Mouse (Mus musculus): Measurements from ENCODE around the gene Znrd1. TPM values are rescaled to one million over a fixed set of nuclear protein-coding genes. Genes with fewer than 3 reads are reported as not detected.

The Znrd1 gene
- polyA plus RNA-seq, 1 experiment from 2014 or later: 39.2 TPM

DNA sequence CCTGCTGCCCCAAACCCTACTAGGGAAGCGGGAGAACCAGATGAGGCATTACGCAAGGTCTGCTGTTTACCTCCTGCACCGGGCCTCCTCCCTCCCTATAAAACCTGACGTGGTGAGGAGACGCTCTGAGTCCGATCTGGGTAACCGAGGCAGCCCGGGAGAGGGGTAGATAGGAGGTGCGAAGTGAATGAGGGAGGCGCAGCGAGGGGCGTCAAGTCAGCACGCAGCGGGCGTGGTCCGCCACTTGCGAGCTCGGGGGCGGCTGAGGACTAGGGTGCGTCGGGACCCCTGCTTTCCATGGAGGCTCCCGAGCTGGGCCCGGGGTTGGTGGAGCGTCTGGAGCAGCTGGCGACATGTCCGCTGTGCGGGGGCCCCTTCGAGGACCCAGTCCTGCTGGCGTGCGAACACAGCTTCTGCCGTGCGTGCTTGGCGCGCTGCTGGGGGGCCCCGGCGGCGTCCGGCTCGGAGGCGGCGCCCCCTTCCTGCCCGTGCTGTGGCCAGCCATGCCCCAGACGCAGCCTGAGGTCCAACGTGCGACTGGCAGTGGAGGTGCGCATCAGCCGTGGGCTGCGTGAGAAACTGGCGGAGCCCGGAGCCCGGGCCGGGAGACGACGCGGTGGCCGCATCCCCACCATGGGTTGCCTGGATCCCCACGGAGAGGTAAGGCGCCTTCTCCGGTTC lies 15.4 kb downstream of the Znrd1 start, which contains the start of gene Rnf39:
Gene Rnf39, plus strand, starts transcription at position 128 of the 681 bp plus-strand sequence.
- Histone ChIP-seq H3K36me3 (no peaks in the 10 kb centered on the region), H3K27ac (replicated peaks) (no peak within 1 kb of the TSS), H3K4me3 (peak within 1 kb of the TSS; percentile 52), H3K27me3 (replicated peaks) (peaks cover 87% of the 10 kb centered on the region), H3K4me2 (peak within 1 kb of the TSS; percentile 69), H3K9me3 (no peaks in the 10 kb centered on the region), H3K4me1 (peaks cover 20% of the 10 kb centered on the region), H3K9ac (peak within 1 kb of the TSS; percentile 65)
- ATAC-seq (ENCODE audit: extremely low read depth, insufficient number of reproducible peaks, low FRiP score, low TSS enrichment): no peak
- WGBS: 3% methylated on average over 59 of the region's 59 CpGs

DNA sequence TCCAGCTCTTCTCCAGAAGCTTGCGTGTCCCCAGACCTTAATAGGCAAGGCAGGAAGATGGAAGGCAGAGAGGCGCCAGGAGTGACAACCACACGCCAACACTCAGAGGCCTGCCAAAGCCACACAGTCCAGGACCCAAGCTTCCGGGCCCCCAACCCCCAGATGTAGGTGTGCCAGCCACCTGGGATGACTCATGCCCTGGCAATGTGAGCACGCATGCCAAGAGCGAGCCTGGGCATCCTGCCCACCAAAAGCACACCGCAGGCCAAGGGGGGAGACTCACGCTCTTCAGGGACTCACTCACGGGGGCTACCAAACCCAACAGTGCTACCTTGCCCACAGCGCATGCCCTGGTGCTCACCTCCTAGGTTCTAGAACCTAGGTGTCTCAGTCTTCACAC lies 16.0 kb downstream of the Znrd1 start:
- Histone ChIP-seq H3K9ac (no peak overlapping the region), H3K4me2 (peak overlapping the region; percentile 69), H3K36me3 (no peaks in the 10 kb centered on the region), H3K27me3 (replicated peaks) (peaks cover 92% of the 10 kb centered on the region), H3K27ac (replicated peaks) (no peak overlapping the region), H3K4me1 (peaks cover 15% of the 10 kb centered on the region), H3K9me3 (no peaks in the 10 kb centered on the region), H3K4me3 (peak overlapping the region; percentile 52)
- 48% methylated on average over 10 of the region's 10 CpGs for WGBS
- no peak for ATAC-seq (ENCODE audit: extremely low read depth, insufficient number of reproducible peaks, low FRiP score, low TSS enrichment)

DNA sequence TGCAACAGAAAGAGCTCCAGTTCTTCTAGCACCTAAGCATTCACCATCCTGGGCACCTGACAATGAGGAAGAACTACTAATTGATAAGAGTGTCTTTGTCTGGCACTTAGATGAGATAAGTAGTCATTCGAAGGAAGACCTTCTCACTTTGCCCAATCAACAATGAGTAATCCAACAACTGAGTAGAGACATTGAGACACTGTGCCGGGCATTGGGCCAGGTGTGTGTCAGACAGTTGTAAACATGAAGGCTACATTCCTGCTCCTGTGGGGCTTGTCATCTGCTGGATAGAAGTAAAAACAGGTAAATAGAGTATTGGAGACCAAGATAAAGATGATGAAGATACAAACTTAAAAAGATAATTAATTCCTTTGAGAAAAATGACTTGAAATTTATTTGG lies 20.3 kb downstream of the Znrd1 start:
- no peak overlapping the region for H3K9ac ChIP-seq
- H3K4me2 ChIP-seq: no peak overlapping the region
- H3K36me3 ChIP-seq: no peaks in the 10 kb centered on the region
- H3K9me3 ChIP-seq: no peaks in the 10 kb centered on the region
- no peak overlapping the region for H3K27ac ChIP-seq (replicated peaks)
- 58% methylated on average over 2 of the region's 2 CpGs for WGBS
- H3K27me3 ChIP-seq (replicated peaks): peaks cover 65% of the 10 kb centered on the region
- H3K4me1 ChIP-seq: peaks cover 8% of the 10 kb centered on the region
- no peak overlapping the region for H3K4me3 ChIP-seq
- ATAC-seq (ENCODE audit: extremely low read depth, insufficient number of reproducible peaks, low FRiP score, low TSS enrichment): no peak

DNA sequence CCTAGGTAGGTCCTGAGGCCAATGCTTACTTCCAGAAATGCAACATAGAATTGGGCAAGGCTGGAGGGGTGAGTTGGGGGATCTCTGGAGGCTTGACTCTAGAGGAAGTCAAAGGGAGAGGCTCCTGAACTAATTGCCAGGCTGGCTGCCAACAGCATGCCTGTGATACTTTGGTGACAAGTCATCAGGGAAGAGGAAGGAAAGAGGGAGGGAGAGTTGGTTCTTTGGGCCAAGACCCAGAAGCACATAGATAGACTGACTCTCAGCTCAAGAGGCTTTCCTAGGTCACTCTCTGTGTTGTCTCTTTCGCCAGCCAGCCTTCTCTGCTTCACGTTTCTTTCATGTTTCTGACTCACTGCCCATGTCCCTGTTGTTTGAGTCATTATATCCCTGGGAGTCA lies 26.6 kb downstream of the Znrd1 start:
- Histone ChIP-seq H3K27ac (replicated peaks) (no peak overlapping the region), H3K36me3 (no peaks in the 10 kb centered on the region), H3K9ac (no peak overlapping the region), H3K9me3 (no peaks in the 10 kb centered on the region), H3K4me1 (peaks cover 10% of the 10 kb centered on the region), H3K4me3 (no peak overlapping the region), H3K27me3 (replicated peaks) (peaks cover 16% of the 10 kb centered on the region), H3K4me2 (no peak overlapping the region)
- WGBS: 36% methylated on average over 2 of the region's 2 CpGs
- no peak for ATAC-seq (ENCODE audit: extremely low read depth, insufficient number of reproducible peaks, low FRiP score, low TSS enrichment)

DNA sequence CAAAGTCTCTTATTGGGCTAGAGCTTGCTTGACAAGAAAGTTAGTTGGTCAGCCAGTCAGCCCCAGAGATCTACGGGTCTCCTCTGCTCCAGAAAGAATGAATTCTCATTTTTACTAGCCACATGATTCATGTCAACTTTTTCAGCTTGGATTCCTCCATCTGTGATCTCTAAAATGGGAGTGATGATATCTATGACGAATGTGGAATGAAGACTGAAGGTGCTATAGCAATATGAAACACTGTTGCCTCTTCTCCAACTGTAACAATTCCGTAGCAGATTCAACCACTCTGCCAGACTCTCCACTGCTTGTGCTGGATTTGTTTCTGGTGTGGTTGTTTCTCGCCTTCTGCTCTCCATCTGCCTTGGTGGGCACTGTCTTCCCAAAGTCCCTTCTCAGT lies 27.2 kb downstream of the Znrd1 start:
- no peak overlapping the region for H3K27ac ChIP-seq (replicated peaks)
- no peak overlapping the region for H3K4me2 ChIP-seq
- no peak for ATAC-seq (ENCODE audit: extremely low read depth, insufficient number of reproducible peaks, low FRiP score, low TSS enrichment)
- peaks cover 10% of the 10 kb centered on the region for H3K4me1 ChIP-seq
- no peaks in the 10 kb centered on the region for H3K9me3 ChIP-seq
- no peak overlapping the region for H3K4me3 ChIP-seq
- peaks cover 15% of the 10 kb centered on the region for H3K27me3 ChIP-seq (replicated peaks)
- no peaks in the 10 kb centered on the region for H3K36me3 ChIP-seq
- 66% methylated on average over 4 of the region's 4 CpGs for WGBS
- no peak overlapping the region for H3K9ac ChIP-seq

DNA sequence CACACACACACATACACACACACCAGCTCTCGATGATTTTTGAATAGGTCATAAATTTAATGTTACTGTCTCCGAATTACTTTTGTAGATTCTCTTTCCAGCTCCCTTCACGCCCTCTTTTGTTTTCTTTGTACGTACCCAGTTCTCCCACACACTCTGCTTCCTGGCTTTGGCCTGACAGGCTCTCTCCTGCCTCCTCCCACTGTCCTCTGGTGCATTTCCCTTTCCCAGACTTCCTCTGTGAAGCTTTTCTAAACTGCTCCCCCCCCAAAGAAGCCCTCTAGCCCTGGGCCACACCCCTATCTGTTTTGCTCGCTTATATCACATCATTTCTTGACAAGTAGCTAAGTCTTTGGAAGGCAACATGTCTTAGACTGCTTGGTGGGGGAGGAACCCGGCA lies 28.1 kb downstream of the Znrd1 start:
- no peak for ATAC-seq (ENCODE audit: extremely low read depth, insufficient number of reproducible peaks, low FRiP score, low TSS enrichment)

DNA sequence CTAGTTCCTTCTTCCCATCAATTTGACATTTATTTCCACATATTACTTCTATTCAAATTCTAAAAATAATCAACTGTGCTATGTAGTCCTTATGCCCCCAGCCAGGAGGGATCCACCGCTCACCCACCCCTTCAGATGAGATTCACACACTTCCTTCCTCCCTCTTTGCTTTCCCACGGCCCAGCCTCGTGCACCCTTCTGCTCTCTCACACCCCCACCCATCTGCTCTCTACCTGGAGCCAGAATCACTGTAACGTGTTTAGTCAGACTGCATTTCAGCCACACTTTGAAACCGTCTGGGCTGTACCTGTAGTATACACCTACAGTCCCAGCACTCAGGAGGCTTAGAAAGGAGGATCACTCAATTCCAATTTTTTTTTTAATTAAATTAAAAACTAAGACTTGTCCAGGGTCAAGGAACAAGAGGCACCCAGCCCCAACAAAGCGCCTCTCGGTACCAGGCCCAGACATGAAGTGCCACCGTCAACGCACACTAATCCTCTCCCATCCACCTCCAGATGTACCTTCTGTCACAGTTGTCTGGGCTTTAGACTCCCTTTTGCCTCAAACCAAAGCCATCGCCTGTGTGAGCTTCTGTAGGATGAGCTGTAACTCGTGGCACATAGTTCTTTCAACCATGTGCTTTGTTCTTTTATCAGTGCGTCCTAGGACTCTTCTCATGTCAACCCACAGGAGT lies 29.0 kb downstream of the Znrd1 start:
- 0 out of 2 replicates have a peak, but pooled peaks cover 12% of the 10 kb centered on the region for H3K27me3 ChIP-seq (replicated peaks)
- 60% methylated on average over 12 of the region's 12 CpGs for WGBS
- no peaks in the 10 kb centered on the region for H3K36me3 ChIP-seq
- H3K4me2 ChIP-seq: no peak overlapping the region
- peaks cover 10% of the 10 kb centered on the region for H3K4me1 ChIP-seq
- no peak overlapping the region for H3K9ac ChIP-seq
- H3K4me3 ChIP-seq: no peak overlapping the region
- H3K9me3 ChIP-seq: no peaks in the 10 kb centered on the region
- no peak for ATAC-seq (ENCODE audit: extremely low read depth, insufficient number of reproducible peaks, low FRiP score, low TSS enrichment)
- H3K27ac ChIP-seq (replicated peaks): no peak overlapping the region

More for the DNA sequence above, 28.1 kb downstream of the Znrd1 start:
- 61% methylated on average over 6 of the region's 6 CpGs for WGBS
- no peak overlapping the region for H3K4me2 ChIP-seq
- no peaks in the 10 kb centered on the region for H3K9me3 ChIP-seq
- H3K27me3 ChIP-seq (replicated peaks): 0 out of 2 replicates have a peak, but pooled peaks cover 12% of the 10 kb centered on the region
- no peaks in the 10 kb centered on the region for H3K36me3 ChIP-seq
- no peak overlapping the region for H3K27ac ChIP-seq (replicated peaks)
- H3K9ac ChIP-seq: no peak overlapping the region
- no peak overlapping the region for H3K4me3 ChIP-seq
- peaks cover 10% of the 10 kb centered on the region for H3K4me1 ChIP-seq

DNA sequence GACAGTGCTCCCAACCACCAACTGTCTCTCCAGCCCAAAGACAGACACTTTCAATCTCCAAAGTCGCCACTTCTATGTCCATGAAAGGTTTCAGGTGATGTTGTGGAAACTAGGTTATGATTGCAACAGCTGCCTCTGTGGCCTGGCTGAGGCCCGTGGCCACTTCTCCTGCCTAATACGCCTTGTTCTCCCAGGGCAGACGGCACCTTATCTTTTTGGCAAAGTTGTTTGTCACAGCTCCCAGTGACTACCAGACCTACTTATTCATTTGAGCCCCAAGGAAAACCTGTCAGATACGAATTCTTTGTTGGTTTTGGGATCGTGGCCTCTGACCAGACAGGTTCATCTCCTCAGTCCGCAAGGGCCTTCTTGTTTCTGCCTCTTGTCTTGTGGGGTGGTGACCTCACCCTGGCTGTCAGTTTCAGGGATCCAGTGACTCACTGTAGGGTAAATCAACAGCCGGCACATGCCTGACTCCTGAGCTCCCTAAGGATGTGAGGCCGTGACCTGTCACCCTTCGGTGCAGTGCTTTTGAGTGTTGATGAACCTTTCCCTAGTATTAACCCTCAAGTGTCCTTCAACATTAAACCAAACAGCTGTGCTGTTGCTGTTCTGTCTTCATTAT lies 30.8 kb downstream of the Znrd1 start:
- WGBS: 33% methylated on average over 10 of the region's 10 CpGs
- Histone ChIP-seq H3K9ac (no peak overlapping the region), H3K4me3 (no peak overlapping the region), H3K9me3 (no peaks in the 10 kb centered on the region), H3K4me1 (peaks cover 10% of the 10 kb centered on the region), H3K4me2 (no peak overlapping the region), H3K27ac (replicated peaks) (no peak overlapping the region), H3K27me3 (replicated peaks) (0 out of 2 replicates have a peak, but pooled peaks cover 8% of the 10 kb centered on the region), H3K36me3 (no peaks in the 10 kb centered on the region)
- ATAC-seq (ENCODE audit: extremely low read depth, insufficient number of reproducible peaks, low FRiP score, low TSS enrichment): no peak

DNA sequence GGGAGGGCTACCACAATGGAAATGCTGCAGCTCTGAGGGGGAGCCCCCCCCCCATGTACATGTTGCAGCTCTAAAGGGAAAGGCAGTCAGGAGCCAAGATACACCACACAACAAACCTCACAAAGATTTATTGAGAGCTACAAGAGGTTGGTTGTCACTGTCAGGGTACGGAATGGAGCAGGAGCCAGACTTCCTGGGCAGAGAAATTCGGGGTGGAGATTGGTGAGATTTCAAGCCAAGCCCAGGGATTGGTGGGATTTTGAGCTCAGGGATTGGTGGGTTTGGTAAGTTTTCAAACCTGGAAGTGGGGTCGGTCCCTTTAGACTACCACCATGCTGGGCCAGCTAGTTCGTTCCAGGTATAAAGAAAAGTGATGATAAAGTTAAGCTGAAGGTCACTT lies 34.9 kb downstream of the Znrd1 start:
- 50% methylated on average over 4 of the region's 4 CpGs for WGBS
- no peak overlapping the region for H3K9ac ChIP-seq
- no peak overlapping the region for H3K4me3 ChIP-seq
- no peaks in the 10 kb centered on the region for H3K9me3 ChIP-seq
- no peaks in the 10 kb centered on the region for H3K36me3 ChIP-seq
- H3K4me2 ChIP-seq: no peak overlapping the region
- no peak overlapping the region for H3K27ac ChIP-seq (replicated peaks)
- no peak for ATAC-seq (ENCODE audit: extremely low read depth, insufficient number of reproducible peaks, low FRiP score, low TSS enrichment)
- H3K27me3 ChIP-seq (replicated peaks): peaks cover 18% of the 10 kb centered on the region; the same call in 1 of the 2 replicates
- H3K4me1 ChIP-seq: no peaks in the 10 kb centered on the region

DNA sequence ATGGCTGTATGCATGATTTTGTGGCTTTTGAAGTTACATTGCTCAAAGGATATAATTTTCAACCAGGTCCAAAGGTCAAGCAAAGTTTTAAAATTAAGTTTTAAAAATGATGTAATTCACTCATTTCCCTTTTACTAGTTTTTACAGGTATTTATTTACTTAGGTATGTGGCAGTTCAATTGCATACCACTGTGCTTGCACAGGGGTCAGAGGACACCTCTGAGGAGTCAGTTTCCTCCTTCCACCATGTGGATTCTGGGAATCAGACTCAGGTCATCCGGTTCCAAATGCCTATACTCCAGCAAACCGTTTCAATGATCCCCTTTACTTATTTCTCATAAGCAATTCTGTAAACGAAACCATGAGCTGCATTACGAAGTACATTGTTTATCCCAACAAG lies 35.6 kb downstream of the Znrd1 start:
- no peak overlapping the region for H3K9ac ChIP-seq
- no peaks in the 10 kb centered on the region for H3K9me3 ChIP-seq
- no peak overlapping the region for H3K4me3 ChIP-seq
- no peaks in the 10 kb centered on the region for H3K4me1 ChIP-seq
- no peaks in the 10 kb centered on the region for H3K36me3 ChIP-seq
- no peak overlapping the region for H3K4me2 ChIP-seq
- peaks cover 18% of the 10 kb centered on the region; the same call in 1 of the 2 replicates for H3K27me3 ChIP-seq (replicated peaks)
- no peak overlapping the region for H3K27ac ChIP-seq (replicated peaks)
- no peak for ATAC-seq (ENCODE audit: extremely low read depth, insufficient number of reproducible peaks, low FRiP score, low TSS enrichment)
- 74% methylated on average over 4 of the region's 4 CpGs for WGBS

DNA sequence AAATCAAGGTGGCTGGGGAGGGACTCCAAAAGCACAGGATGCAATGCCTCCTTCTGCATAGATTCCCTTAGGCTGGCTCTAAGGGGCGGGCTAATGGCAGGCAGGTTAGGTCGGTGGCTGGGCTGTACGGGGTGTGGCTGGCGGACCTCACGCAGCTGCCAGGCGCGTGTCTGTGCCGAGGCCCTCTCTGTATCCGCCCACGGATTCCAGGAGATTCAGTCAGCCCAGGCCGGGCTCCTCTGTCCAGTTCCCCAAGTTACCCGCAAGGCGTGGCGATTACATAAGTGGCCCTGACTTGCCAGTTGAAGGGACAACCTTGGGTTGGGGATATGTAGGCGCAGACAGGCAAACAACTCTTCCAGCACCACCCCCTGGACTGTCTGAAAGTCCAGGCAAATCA lies 38.1 kb downstream of the Znrd1 start:
- Histone ChIP-seq H3K27ac (replicated peaks) (no peak overlapping the region), H3K4me1 (no peaks in the 10 kb centered on the region), H3K4me2 (no peak overlapping the region), H3K27me3 (replicated peaks) (peaks cover 29% of the 10 kb centered on the region), H3K9me3 (no peaks in the 10 kb centered on the region), H3K4me3 (no peak overlapping the region), H3K9ac (no peak overlapping the region), H3K36me3 (no peaks in the 10 kb centered on the region)
- no peak for ATAC-seq (ENCODE audit: extremely low read depth, insufficient number of reproducible peaks, low FRiP score, low TSS enrichment)
- WGBS: 37% methylated on average over 15 of the region's 15 CpGs
